Mouse (Mus musculus) small intestine, adult 2 months (tissue): ENCODE measurements around the gene Gid8.

ENCODE experiments used
- CTCF ChIP-seq: fragments of 200-500 bp; IDR thresholded peaks from 2 replicates; pipeline ENCODE4 v1.5.1; 2012; ENCODE audit warnings: low read depth, mild to moderate bottlenecking, control low read depth, inconsistent platforms, low read length, moderate library complexity, mixed read lengths; ENCODE audit not compliant: insufficient replicate concordance, insufficient read length; ENCODE audit errors: extremely low read depth
- POLR2A ChIP-seq: fragments of 200-500 bp; IDR thresholded peaks from 2 replicates; pipeline ENCODE4 v1.6.1; 2012; ENCODE audit warnings: low read depth, mild to moderate bottlenecking, control low read depth, inconsistent platforms, low read length, moderate library complexity

GRCm38 (mm10) chr2:180681225-180681624 is 28.7 kb upstream of the Gid8 start:
- TF ChIP-seq POLR2A (no peak), CTCF (no peak)
